Mouse (Mus musculus): ENCODE results near the gene Btg1. TPM values are rescaled to one million over a fixed set of nuclear protein-coding genes. Genes with fewer than 3 reads are reported as not detected.
A peak's percentile ranks its signal among the peaks of the same experiment; 100 is the strongest.

Btg1 gene
- polyA plus RNA-seq, 1 experiment from 2014 or later = 61.2 TPM

DNA sequence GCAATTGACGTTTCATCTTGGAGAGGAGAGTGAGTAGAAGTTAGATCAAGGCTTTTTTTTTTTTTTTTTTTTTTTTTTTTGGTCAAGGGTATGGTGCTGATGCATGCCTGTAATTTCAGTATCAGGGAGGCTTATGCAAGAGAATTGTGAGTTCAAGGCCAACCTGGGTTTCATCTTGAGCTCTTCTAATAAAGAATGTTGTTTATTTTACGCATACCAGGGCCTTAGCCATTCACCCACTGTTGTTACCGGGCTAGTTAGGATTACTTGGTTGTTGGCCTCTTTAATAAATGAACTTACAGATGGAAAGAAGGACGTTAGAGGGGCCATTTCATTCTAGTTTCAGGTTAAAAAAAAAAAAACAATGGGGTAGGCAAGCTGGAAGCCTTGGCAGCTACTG lies 25.2 kb downstream of the Btg1 start:
- H3K9ac ChIP-seq (replicated peaks) = no peak overlapping the region
- no peak for ATAC-seq (replicated peaks)
- H3K27ac ChIP-seq (replicated peaks) = no peak overlapping the region
- no peaks in the 10 kb centered on the region for H3K9me3 ChIP-seq
- H3K36me3 ChIP-seq = no peaks in the 10 kb centered on the region
- 75% methylated on average over 4 of the region's 4 CpGs for WGBS
- no peak overlapping the region for H3K4me3 ChIP-seq
- peaks cover 10% of the 10 kb centered on the region for H3K4me1 ChIP-seq
- H3K4me2 ChIP-seq (replicated peaks) = no peak overlapping the region
- H3K27me3 ChIP-seq = no peaks in the 10 kb centered on the region

DNA sequence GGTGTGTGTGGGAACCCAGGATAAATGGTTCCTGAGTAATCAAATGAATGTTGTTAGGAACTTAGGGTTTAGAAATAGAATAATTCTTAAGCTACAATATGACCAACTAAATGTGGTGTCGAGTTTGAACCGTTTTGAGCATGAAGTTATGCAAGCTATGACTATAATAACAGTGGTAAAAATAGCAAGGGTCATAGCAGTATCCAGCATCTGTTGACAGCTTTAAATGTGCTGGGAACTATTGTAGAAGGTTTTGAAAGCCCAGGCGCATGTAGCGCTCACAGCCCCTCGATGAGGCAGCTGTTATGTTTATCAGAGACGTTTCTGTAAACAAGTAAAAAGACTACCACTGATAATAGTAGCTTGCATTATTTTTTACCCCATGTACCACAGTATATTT lies 25.9 kb downstream of the Btg1 start:
- Histone ChIP-seq H3K4me1 (peaks cover 14% of the 10 kb centered on the region), H3K9ac (replicated peaks) (no peak overlapping the region), H3K4me2 (replicated peaks) (no peak overlapping the region), H3K36me3 (no peaks in the 10 kb centered on the region), H3K27ac (replicated peaks) (no peak overlapping the region), H3K9me3 (no peaks in the 10 kb centered on the region), H3K27me3 (no peaks in the 10 kb centered on the region), H3K4me3 (no peak overlapping the region)
- ATAC-seq (replicated peaks) = no peak
- WGBS = 83% methylated on average over 6 of the region's 6 CpGs

DNA sequence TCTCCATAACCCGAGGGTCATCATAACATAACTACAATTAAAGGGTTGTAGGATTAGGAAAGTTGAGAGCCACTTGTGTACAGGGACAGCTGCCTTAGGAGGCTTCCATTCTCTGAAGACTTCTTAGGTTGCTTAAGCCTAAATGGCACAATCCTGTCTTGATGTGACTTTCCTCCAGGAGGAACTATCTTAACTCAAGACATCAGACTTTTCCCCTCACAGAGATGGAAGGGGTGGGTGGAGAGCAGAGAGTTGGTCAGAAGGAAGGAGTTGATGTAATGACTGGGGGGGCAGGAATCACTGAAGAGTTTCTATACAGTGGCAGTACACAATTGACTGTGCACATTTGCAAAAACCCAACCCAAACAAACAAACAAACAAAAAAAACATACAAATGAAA lies 28.4 kb downstream of the Btg1 start:
- Histone ChIP-seq H3K4me2 (replicated peaks) (no peak overlapping the region), H3K27me3 (no peaks in the 10 kb centered on the region), H3K4me3 (no peak overlapping the region), H3K36me3 (no peaks in the 10 kb centered on the region), H3K4me1 (peaks cover 20% of the 10 kb centered on the region), H3K9me3 (no peaks in the 10 kb centered on the region), H3K27ac (replicated peaks) (no peak overlapping the region), H3K9ac (replicated peaks) (no peak overlapping the region)
- 98% methylated on average over 1 of the region's 1 CpGs for WGBS
- ATAC-seq (replicated peaks) = no peak

DNA sequence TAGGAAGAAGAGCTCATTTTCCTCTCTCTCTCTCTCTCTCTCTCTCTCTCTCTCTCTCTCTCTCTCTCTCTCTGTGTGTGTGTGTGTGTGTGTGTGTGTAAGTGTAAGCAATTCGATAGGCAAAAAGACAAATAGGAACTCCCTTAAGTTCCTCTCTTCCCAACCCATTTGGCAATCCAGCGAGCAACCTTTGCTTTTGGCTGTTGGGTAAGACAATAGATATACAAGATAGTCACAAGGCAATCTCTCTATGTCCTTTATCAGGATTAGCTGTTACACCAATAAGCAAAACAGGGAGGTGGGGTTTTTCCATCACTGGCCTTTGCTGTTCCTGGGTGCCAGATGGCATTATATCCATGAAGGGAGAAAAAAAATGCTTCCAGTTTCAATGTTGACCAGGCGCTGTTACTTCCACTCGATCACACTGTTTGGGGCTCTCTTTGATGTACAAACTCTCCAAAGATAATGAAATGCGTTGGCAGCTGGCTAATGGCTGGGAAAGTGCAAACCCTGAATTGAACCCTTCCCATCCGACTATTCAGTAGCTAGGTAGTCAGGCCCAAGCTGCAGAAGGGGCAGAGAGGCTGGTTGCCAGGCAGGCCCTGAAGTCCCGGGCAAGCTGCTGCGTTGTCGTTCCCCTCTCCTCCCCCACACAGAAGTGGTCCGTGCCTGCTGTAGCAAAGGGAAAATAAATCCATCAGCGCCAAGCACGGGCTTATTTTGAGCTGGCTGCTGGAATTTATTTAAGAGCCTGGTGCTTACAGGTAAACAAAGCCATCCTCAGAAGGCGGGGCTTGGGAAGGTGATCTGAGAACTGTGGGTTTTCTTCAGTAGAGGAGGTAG lies 29.4 kb downstream of the Btg1 start:
- 0 out of 2 replicates have a peak overlapping the region, but pooled peaks have one; percentile 2 for H3K4me3 ChIP-seq
- peaks cover 20% of the 10 kb centered on the region for H3K4me1 ChIP-seq
- H3K27ac ChIP-seq (replicated peaks) = peak overlapping the region; percentile 82
- peak overlapping the region; percentile 32 for H3K4me2 ChIP-seq (replicated peaks)
- H3K9ac ChIP-seq (replicated peaks) = peak overlapping the region; percentile 25; the same call in 1 of the 2 replicates
- 5% methylated on average over 13 of the region's 13 CpGs for WGBS
- no peaks in the 10 kb centered on the region for H3K9me3 ChIP-seq
- no peaks in the 10 kb centered on the region for H3K27me3 ChIP-seq
- H3K36me3 ChIP-seq = no peaks in the 10 kb centered on the region
- peak; percentile 98 for ATAC-seq (replicated peaks)

DNA sequence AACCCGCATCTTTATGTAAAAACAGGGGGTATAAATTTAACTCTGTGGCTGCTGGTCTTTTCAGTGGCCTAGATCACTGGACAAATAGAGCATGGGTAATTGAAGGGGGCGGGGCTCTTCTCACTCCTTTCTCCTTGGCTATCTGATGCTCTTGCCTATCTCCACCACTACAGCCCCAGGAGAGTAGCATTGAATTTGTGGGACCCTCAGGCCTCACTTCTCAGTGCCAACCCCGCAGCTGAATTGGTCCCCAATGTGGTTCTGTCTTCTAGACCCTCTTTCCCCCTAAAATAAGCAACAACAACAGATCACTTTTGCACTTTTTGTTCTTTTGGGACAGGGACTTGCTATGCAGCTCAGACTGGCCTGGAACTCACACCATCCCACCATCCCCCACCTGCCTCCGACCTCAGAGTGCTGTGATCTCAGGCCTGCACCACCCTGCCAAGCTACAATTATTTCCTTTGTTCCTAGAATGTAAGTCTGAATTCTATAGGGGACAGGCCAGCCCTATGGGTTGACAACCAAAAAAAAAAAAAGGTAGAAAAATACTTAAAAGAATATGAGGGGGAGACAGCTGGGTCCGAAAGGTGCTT lies 30.2 kb downstream of the Btg1 start:
- H3K4me1 ChIP-seq = peaks cover 21% of the 10 kb centered on the region
- peak overlapping the region; percentile 32 for H3K4me2 ChIP-seq (replicated peaks)
- H3K9me3 ChIP-seq = no peaks in the 10 kb centered on the region
- H3K27ac ChIP-seq (replicated peaks) = peak overlapping the region; percentile 82
- no peaks in the 10 kb centered on the region for H3K27me3 ChIP-seq
- ATAC-seq (replicated peaks) = peak; percentile 73
- no peaks in the 10 kb centered on the region for H3K36me3 ChIP-seq
- H3K4me3 ChIP-seq = no peak overlapping the region
- 29% methylated on average over 5 of the region's 5 CpGs for WGBS
- peak overlapping the region; percentile 25; the same call in 1 of the 2 replicates for H3K9ac ChIP-seq (replicated peaks)

DNA sequence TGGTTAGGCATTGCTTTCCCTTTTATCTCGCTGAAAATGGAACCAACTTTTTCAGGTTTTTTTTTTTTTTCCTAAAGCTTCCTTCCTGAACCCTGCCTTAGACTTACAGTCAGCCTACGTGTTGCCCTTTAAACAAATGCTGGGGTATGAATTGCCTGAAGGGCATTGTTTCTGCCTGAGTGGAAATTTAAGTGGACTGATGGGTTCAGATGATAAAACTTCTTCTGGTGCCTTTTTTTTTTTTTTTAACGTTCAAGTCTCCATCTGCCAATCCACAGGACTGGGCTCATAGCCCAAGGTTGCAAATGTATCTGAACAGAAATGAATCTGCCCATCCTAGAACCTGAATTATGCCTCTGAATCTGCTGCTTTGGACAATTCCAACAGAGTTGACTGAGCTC lies 31.4 kb downstream of the Btg1 start:
- ATAC-seq (replicated peaks) = no peak
- Histone ChIP-seq H3K4me3 (no peak overlapping the region), H3K4me1 (peaks cover 25% of the 10 kb centered on the region), H3K27ac (replicated peaks) (no peak overlapping the region), H3K4me2 (replicated peaks) (no peak overlapping the region), H3K9me3 (no peaks in the 10 kb centered on the region), H3K9ac (replicated peaks) (no peak overlapping the region), H3K36me3 (no peaks in the 10 kb centered on the region), H3K27me3 (no peaks in the 10 kb centered on the region)
- 50% methylated on average over 3 of the region's 3 CpGs for WGBS

DNA sequence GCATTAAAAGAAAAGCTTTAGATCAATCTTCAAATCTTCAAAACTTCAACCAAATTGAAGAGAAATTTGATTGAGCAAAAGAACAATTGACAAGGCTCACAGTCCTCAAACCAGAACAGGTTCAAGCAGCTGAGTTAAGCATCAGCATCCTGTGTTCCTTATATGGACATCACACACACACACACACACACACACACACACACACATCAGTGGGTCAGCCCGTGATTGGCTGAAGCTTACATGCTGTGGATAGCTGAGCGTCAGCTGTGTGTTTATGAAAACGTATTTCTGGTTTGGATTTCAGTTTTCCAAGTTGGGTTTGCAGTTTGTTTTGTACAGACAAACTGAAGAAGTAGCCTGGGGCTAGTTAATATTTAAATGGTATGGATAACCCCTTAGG lies 32.7 kb downstream of the Btg1 start:
- no peak overlapping the region for H3K4me3 ChIP-seq
- peaks cover 25% of the 10 kb centered on the region for H3K4me1 ChIP-seq
- no peaks in the 10 kb centered on the region for H3K9me3 ChIP-seq
- no peak overlapping the region for H3K9ac ChIP-seq (replicated peaks)
- no peak overlapping the region for H3K27ac ChIP-seq (replicated peaks)
- ATAC-seq (replicated peaks) = no peak
- no peaks in the 10 kb centered on the region for H3K27me3 ChIP-seq
- no peaks in the 10 kb centered on the region for H3K36me3 ChIP-seq
- WGBS = 87% methylated on average over 3 of the region's 3 CpGs
- H3K4me2 ChIP-seq (replicated peaks) = no peak overlapping the region

DNA sequence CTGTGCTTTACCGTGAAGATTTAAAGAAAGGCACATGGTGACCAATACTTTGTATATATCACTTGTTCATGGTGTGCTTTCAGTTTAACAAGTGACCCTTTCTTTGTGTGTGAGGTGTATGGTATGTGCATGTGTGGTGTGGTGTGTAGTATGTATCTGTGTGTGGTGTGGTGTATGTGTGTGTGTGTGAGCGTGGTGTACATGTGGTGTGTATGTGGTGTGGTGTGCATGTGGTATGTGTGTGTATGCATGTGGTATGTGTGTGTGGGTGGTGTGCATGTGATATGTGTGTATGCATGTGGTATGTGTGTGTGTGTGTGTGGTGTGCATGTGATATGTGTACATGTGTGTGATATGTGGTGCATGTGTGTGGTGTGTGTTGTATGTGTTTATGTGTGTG lies 35.6 kb downstream of the Btg1 start:
- ATAC-seq (replicated peaks) = no peak
- Histone ChIP-seq H3K27me3 (no peaks in the 10 kb centered on the region), H3K9ac (replicated peaks) (no peak overlapping the region), H3K9me3 (no peaks in the 10 kb centered on the region), H3K4me1 (peaks cover 12% of the 10 kb centered on the region; the same call in 1 of the 2 replicates), H3K4me2 (replicated peaks) (no peak overlapping the region), H3K4me3 (no peak overlapping the region), H3K27ac (replicated peaks) (no peak overlapping the region), H3K36me3 (no peaks in the 10 kb centered on the region)
- WGBS = 57% methylated on average over 2 of the region's 2 CpGs

DNA sequence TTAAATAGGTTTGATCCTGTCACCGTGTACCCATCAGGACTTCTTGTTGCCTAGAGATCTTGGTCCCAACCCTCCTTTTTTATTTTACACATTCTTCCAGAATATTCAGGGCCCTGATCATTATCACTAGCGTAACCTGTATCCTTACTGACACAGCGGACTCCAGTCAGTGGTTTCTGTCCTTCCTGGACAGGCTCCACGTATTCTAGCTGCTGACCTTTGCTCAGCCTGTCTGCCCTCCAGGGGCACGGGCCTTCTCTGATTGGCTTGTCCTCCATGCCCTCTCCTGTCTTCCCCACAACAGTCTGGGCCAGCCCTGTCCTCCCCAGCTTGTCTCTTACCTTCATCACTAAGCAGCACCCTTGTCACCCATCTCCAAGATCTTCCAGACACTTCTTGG lies 36.2 kb downstream of the Btg1 start:
- H3K36me3 ChIP-seq = no peaks in the 10 kb centered on the region
- H3K9ac ChIP-seq (replicated peaks) = no peak overlapping the region
- no peak overlapping the region for H3K4me2 ChIP-seq (replicated peaks)
- H3K4me3 ChIP-seq = no peak overlapping the region
- ATAC-seq (replicated peaks) = no peak
- H3K9me3 ChIP-seq = no peaks in the 10 kb centered on the region
- H3K4me1 ChIP-seq = peaks cover 10% of the 10 kb centered on the region; the same call in 1 of the 2 replicates
- WGBS = 95% methylated on average over 5 of the region's 5 CpGs
- no peak overlapping the region for H3K27ac ChIP-seq (replicated peaks)
- no peaks in the 10 kb centered on the region for H3K27me3 ChIP-seq

DNA sequence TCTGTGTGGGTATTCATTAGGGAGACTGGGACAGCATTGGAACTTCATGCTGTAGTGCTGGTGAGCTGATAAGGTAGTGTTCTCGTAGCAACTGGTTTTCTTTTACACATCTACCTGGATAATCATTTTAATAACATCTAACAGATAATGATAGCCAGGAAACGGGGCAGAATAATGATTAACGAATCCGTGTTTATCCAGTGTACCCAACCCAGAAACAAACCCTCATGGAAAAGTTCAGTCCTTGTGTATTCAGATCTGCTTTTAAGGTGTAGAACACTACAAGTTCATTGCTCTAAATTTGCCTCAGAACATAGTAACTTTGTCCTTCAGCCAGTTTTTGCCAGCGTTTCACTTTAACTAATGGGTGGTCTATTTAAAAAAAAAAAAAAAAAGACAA lies 37.3 kb downstream of the Btg1 start:
- Histone ChIP-seq H3K4me3 (no peak overlapping the region), H3K27me3 (no peaks in the 10 kb centered on the region), H3K36me3 (no peaks in the 10 kb centered on the region), H3K4me2 (replicated peaks) (no peak overlapping the region), H3K4me1 (peaks cover 9% of the 10 kb centered on the region), H3K27ac (replicated peaks) (no peak overlapping the region), H3K9me3 (no peaks in the 10 kb centered on the region), H3K9ac (replicated peaks) (no peak overlapping the region)
- 81% methylated on average over 5 of the region's 5 CpGs for WGBS
- ATAC-seq (replicated peaks) = no peak

DNA sequence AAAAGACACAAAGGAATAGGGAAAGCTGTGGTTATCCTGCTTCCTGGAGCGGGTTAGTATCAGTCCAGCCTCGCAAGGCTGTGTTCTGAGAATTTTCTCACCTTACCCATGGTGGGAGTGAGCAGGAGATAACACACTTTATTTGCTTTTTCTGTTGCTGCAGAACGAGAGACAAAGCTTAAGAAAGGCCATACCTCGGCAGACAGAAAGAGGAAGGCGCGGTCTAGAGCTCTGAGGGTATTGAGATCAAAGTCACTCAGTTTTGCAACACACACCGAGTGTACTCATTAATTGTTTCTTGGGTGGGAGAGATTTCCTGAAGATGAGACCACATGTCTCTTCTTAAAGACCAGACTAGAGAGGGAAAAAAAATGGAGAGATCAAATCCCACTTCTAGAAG lies 37.8 kb downstream of the Btg1 start:
- Histone ChIP-seq H3K36me3 (no peaks in the 10 kb centered on the region), H3K4me2 (replicated peaks) (no peak overlapping the region), H3K4me1 (peaks cover 10% of the 10 kb centered on the region), H3K9ac (replicated peaks) (no peak overlapping the region), H3K27me3 (no peaks in the 10 kb centered on the region), H3K4me3 (no peak overlapping the region), H3K27ac (replicated peaks) (no peak overlapping the region), H3K9me3 (no peaks in the 10 kb centered on the region)
- WGBS = 70% methylated on average over 7 of the region's 7 CpGs
- no peak for ATAC-seq (replicated peaks)

DNA sequence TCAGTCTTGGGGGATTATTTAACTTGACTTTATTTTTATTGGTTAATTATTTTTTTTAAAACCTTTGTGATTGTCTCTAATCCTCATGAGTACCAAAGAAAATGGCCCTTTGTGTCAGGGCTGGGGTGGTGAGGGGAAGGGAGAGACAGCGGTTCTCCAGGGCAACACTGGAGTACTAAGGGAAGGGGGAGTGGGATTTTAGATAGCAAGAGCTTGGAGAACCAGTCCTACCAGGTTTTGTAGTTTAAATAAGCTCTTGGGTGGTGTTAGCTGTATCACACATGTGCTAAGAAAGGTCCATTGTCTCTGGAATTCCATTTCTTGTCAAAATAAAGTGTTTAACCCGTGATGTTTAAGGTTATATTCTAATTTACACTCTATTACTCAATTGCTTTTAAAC lies 38.3 kb downstream of the Btg1 start:
- Histone ChIP-seq H3K27ac (replicated peaks) (no peak overlapping the region), H3K27me3 (no peaks in the 10 kb centered on the region), H3K9ac (replicated peaks) (no peak overlapping the region), H3K36me3 (no peaks in the 10 kb centered on the region), H3K9me3 (no peaks in the 10 kb centered on the region), H3K4me2 (replicated peaks) (no peak overlapping the region), H3K4me3 (no peak overlapping the region), H3K4me1 (peaks cover 10% of the 10 kb centered on the region)
- no peak for ATAC-seq (replicated peaks)
- WGBS = 49% methylated on average over 2 of the region's 2 CpGs
